Mouse (Mus musculus): ENCODE results near the gene Coro1c. TPM values are rescaled to one million over a fixed set of nuclear protein-coding genes. Genes with fewer than 3 reads are reported as not detected.

Coro1c gene
- polyA plus RNA-seq, 1 experiment from 2014 or later: 176 TPM

GRCm38 (mm10) chr5:113845627-113846026 lies 62.9 kb downstream of the Coro1c start:
- WGBS: 87% methylated on average over 8 of the region's 8 CpGs
- H3K9ac ChIP-seq: no peak overlapping the region

DNA sequence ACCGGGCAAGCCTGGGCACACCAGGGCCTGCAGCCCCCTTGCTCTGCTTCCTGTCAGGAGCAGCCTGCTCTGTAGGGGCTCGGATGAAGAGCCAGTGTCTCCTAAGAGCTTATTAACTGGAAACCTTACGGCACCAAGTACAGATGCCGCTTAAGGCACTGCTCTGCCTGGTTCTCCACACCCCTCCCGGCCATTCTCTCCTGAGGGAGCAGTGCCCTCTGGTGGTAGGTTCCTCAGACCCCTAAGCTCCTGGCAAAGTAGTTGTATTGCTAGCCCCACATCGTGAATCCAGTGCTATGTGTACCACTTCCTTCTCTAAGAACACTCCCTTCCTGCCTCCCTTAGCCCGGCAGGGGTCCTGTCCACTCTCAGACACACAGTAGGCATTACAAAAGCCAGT lies 63.8 kb downstream of the Coro1c start:
- H3K4me1 ChIP-seq (replicated peaks): no peaks in the 10 kb centered on the region
- no peaks in the 10 kb centered on the region for H3K9me3 ChIP-seq
- 63% methylated on average over 7 of the region's 7 CpGs for WGBS
- peaks cover 90% of the 10 kb centered on the region for H3K36me3 ChIP-seq
- no peak overlapping the region for H3K4me2 ChIP-seq
- no peak overlapping the region for H3K4me3 ChIP-seq
- no peak overlapping the region for H3K9ac ChIP-seq
- H3K27ac ChIP-seq: peak overlapping the region; percentile 12; the same call in 1 of the 2 replicates
- no peaks in the 10 kb centered on the region for H3K27me3 ChIP-seq
- ATAC-seq (ENCODE audit: low FRiP score): no peak

More at GRCm38 (mm10) chr5:113845627-113846026, 62.9 kb downstream of the Coro1c start:
- no peak overlapping the region for H3K27ac ChIP-seq
- H3K9me3 ChIP-seq: no peaks in the 10 kb centered on the region
- H3K4me2 ChIP-seq: no peak overlapping the region
- peaks cover 95% of the 10 kb centered on the region for H3K36me3 ChIP-seq
- H3K4me3 ChIP-seq: no peak overlapping the region
- H3K4me1 ChIP-seq (replicated peaks): peaks cover under 1% of the 10 kb centered on the region; the same call in 1 of the 2 replicates
- no peaks in the 10 kb centered on the region for H3K27me3 ChIP-seq
- ATAC-seq (ENCODE audit: low FRiP score): no peak

GRCm38 (mm10) chr5:113844106-113844505 lies 64.5 kb downstream of the Coro1c start:
- Histone ChIP-seq H3K36me3 (peaks cover 86% of the 10 kb centered on the region), H3K27ac (no peak overlapping the region), H3K4me3 (no peak overlapping the region), H3K27me3 (no peaks in the 10 kb centered on the region), H3K4me2 (no peak overlapping the region), H3K4me1 (replicated peaks) (no peaks in the 10 kb centered on the region), H3K9ac (no peak overlapping the region), H3K9me3 (no peaks in the 10 kb centered on the region)
- no peak for ATAC-seq (ENCODE audit: low FRiP score)
- 86% methylated on average over 15 of the region's 15 CpGs for WGBS

DNA sequence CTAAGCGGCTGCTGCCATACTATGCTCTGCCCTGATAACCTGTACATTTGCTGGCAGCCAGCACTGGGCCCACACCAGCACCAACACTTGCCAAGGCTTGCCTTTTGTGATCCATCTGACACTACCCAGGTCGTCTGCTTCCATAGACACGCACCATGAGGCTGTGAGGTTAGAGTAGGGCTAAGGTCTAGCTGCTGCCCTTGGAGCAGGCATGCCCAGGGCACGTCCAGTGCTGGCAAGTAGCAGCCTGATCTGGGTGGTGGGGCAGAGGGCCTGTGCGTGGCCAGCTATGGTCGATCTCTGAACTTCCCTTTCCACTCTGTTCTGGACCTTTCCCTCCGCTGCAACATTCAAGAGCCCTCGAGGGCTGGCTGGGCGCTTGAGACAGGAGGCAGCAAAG lies 65.7 kb downstream of the Coro1c start:
- WGBS: 96% methylated on average over 9 of the region's 9 CpGs
- Histone ChIP-seq H3K9me3 (no peaks in the 10 kb centered on the region), H3K36me3 (peaks cover 76% of the 10 kb centered on the region), H3K9ac (no peak overlapping the region), H3K4me1 (replicated peaks) (no peaks in the 10 kb centered on the region), H3K27me3 (no peaks in the 10 kb centered on the region), H3K4me2 (no peak overlapping the region), H3K27ac (no peak overlapping the region), H3K4me3 (no peak overlapping the region)
- no peak for ATAC-seq (ENCODE audit: low FRiP score)

DNA sequence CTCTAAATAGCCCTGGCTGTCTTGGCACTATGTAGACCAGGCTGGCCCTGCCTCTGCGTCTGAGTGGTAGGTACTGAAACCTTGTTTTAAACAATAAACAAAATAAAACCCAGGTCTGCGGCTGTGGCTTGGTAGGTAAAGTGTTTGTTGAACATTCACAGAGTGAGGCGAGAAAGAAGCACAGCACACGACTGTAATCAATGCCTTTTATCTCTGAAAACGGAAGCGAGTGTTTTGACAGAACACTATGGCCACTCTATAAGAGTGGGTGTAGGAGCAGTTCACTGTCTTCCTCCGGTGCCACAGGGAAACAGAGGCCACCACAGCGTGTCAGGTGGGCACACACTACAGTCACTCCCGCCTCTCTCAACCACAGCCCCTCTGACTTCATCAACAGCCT lies 66.3 kb downstream of the Coro1c start:
- Histone ChIP-seq H3K4me2 (no peak overlapping the region), H3K27me3 (no peaks in the 10 kb centered on the region), H3K9me3 (no peaks in the 10 kb centered on the region), H3K4me3 (no peak overlapping the region), H3K4me1 (replicated peaks) (no peaks in the 10 kb centered on the region), H3K9ac (no peak overlapping the region), H3K27ac (no peak overlapping the region), H3K36me3 (peaks cover 69% of the 10 kb centered on the region)
- no peak for ATAC-seq (ENCODE audit: low FRiP score)
- 91% methylated on average over 9 of the region's 9 CpGs for WGBS

DNA sequence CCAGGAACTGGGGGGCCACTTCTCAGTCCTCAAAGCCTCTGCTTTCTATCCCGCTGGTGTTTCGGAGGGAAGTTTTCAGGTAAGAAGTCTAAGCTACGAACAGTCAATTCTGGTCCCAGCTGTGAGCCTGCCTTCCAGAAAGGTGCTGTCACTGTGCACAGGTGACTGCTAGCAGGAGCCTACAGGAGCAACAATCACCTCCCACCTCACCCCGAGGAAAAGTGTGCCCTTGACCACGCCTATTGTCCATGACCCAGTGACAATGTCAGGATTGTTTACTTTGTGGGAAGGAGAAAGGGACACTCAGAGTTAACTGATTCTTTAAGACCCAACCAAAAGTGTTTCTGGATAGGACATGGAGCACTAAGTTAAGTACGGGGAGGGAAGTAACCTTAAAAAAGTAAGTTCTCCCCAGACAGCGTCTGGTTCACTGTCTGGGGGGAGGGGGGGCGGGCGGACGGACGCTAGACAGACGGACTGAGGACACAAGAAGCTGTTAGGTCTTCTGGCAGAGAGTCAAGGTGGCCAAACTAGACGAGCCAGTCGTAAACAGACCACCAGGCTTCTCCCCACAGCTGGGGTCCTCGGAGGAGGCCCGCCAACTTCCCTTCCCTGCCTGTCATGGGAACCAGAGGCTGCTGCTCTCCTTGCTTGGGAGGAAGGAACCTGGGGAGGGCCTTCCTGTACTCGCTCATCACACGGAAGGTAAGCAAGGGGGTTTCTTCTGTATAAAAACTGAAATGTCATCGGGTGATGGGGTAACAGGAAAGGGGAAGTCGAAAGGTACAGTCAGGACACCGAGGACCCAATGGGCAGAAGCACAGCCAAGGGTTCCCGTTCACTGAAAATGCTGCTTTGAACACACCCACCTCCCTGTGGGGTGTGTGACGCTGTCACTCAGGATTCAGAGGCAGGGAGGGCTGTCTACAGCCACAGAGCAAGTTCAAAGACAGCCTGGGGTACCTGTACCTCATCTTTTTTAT lies 67.0 kb downstream of the Coro1c start:
- ATAC-seq (ENCODE audit: low FRiP score): no peak
- H3K36me3 ChIP-seq: peaks cover 62% of the 10 kb centered on the region

GRCm38 (mm10) chr5:113840443-113840842 lies 68.1 kb downstream of the Coro1c start:
- H3K4me1 ChIP-seq (replicated peaks): no peaks in the 10 kb centered on the region
- no peaks in the 10 kb centered on the region for H3K27me3 ChIP-seq
- no peak overlapping the region for H3K4me3 ChIP-seq
- no peak for ATAC-seq (ENCODE audit: low FRiP score)
- H3K36me3 ChIP-seq: peaks cover 51% of the 10 kb centered on the region
- no peaks in the 10 kb centered on the region for H3K9me3 ChIP-seq
- H3K9ac ChIP-seq: no peak overlapping the region
- WGBS: 96% methylated on average over 4 of the region's 4 CpGs
- H3K4me2 ChIP-seq: no peak overlapping the region
- no peak overlapping the region for H3K27ac ChIP-seq

More for the DNA sequence above, 67.0 kb downstream of the Coro1c start:
- 90% methylated on average over 23 of the region's 23 CpGs for WGBS
- Histone ChIP-seq H3K4me3 (no peak overlapping the region), H3K9me3 (no peaks in the 10 kb centered on the region), H3K27ac (no peak overlapping the region), H3K4me2 (no peak overlapping the region), H3K27me3 (no peaks in the 10 kb centered on the region), H3K9ac (no peak overlapping the region), H3K4me1 (replicated peaks) (no peaks in the 10 kb centered on the region)

DNA sequence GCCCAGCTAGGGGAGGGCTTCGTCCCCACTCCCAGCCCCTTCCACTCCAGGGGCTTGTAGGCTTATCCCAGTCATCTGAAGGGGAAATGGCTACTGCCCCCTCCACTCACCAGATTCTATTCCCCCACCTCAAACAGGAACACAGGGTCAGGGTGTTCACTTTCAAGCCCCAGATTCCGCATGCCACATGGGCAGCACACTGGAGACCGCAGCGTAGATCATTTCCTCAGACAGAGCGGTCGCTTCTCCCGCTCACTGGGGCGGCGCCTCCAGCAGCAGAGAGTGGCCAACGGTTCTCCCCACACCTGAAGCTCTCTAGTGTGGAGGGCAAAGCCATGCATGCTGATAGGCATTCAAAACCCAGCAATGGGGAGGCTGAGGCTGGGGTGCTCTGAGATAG lies 71.6 kb downstream of the Coro1c start:
- no peak overlapping the region for H3K4me3 ChIP-seq
- WGBS: 84% methylated on average over 10 of the region's 10 CpGs
- H3K36me3 ChIP-seq: peaks cover 18% of the 10 kb centered on the region
- H3K27ac ChIP-seq: no peak overlapping the region
- H3K27me3 ChIP-seq: no peaks in the 10 kb centered on the region
- no peak for ATAC-seq (ENCODE audit: low FRiP score)
- H3K9ac ChIP-seq: no peak overlapping the region
- no peak overlapping the region for H3K4me2 ChIP-seq
- H3K4me1 ChIP-seq (replicated peaks): 0 out of 2 replicates have a peak, but pooled peaks cover 7% of the 10 kb centered on the region
- no peaks in the 10 kb centered on the region for H3K9me3 ChIP-seq

DNA sequence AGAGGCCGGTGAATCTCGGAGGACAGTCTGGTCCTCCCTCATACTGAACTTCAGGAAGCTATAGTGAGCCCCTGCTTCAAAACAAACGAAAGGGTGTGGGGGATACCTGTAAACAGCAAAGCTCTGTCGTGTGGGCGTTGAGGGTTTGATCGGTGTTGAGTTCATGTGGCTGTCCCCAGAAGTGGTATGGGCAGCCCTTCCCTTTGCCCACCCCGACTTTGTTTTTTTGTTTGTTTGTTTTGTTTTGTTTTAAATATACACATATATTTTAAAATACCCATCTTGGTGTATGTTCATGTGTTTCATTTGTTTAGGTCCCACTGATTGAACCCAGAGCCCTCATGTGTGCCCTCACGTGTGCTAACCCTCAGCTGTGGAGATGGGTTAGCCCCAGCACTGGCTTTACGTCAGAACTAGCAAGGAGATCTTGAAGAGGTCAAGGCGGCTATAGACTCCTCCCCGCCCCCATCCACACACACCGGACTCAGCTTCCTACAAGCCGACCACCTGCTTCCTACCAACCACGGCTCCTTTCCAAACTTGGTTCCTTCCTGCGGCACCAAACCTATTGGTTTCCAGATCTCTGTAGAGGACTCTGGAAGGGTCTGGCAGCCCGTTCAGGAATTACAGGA lies 75.1 kb downstream of the Coro1c start:
- no peaks in the 10 kb centered on the region; the same call in 1 of the 2 replicates for H3K36me3 ChIP-seq
- no peak overlapping the region for H3K4me2 ChIP-seq
- H3K9me3 ChIP-seq: no peaks in the 10 kb centered on the region
- no peaks in the 10 kb centered on the region for H3K27me3 ChIP-seq
- no peak overlapping the region for H3K9ac ChIP-seq
- H3K4me1 ChIP-seq (replicated peaks): 0 out of 2 replicates have a peak, but pooled peaks cover 7% of the 10 kb centered on the region
- ATAC-seq (ENCODE audit: low FRiP score): no peak
- H3K27ac ChIP-seq: no peak overlapping the region
- no peak overlapping the region for H3K4me3 ChIP-seq
- 74% methylated on average over 16 of the region's 16 CpGs for WGBS

DNA sequence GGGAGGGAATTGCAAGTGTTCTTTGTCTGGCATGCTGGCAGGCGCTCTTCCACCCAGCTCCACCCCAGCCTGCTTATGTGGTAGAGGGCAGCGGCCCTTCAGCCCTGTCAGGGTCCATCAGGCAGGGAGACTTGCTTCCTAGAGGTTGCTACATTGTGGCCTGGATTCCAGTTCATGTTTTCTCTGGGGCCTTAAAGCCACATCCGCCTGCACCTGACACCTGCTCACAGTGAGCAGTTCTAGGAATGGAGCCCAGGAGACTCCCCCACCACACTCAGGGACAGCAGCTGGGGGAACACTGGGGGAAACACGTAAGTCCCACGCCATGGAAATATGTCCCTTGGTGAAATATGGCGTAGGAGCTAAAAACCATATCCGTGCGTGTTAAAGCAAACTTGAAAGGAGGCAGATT lies 76.1 kb downstream of the Coro1c start, which contains the start of gene Selplg:
Gene Selplg (minus strand): TSS at position 155 of the 412 bp plus-strand sequence.
- no peaks in the 10 kb centered on the region for H3K27me3 ChIP-seq
- WGBS: 40% methylated on average over 8 of the region's 8 CpGs
- H3K27ac ChIP-seq: 0 out of 2 replicates have a peak within 1 kb of the TSS, but pooled peaks have one; percentile 23
- no peak for ATAC-seq (ENCODE audit: low FRiP score)
- H3K36me3 ChIP-seq: no peaks in the 10 kb centered on the region
- peak within 1 kb of the TSS; percentile 35 for H3K9ac ChIP-seq
- H3K4me2 ChIP-seq: no peak within 1 kb of the TSS
- no peaks in the 10 kb centered on the region for H3K9me3 ChIP-seq
- no peak within 1 kb of the TSS for H3K4me3 ChIP-seq
- 0 out of 2 replicates have a peak, but pooled peaks cover 7% of the 10 kb centered on the region for H3K4me1 ChIP-seq (replicated peaks)

DNA sequence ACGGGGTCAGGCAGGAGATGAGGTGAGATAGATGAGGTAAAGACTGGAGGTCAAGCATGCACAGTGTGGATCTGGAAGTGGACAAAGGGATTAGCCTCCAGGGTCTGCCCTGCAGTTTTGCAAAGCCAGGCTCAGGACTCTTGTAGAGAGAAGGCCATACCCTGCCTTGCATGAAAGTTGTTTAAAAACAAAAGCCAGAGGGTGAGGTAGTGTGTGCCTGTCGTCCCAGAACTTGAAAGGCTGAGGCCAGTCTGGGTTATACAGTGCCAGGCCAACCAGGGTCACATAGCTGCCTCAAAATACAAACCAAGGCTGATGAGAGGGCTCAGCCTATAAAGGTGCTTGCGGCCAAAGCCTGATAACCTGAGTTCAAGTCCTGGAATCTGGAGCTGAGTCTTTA lies 76.8 kb downstream of the Coro1c start:
- Histone ChIP-seq H3K27me3 (no peaks in the 10 kb centered on the region), H3K4me3 (no peak overlapping the region), H3K36me3 (no peaks in the 10 kb centered on the region), H3K27ac (no peak overlapping the region), H3K4me1 (replicated peaks) (0 out of 2 replicates have a peak, but pooled peaks cover 7% of the 10 kb centered on the region), H3K9ac (no peak overlapping the region), H3K9me3 (no peaks in the 10 kb centered on the region), H3K4me2 (no peak overlapping the region)
- ATAC-seq (ENCODE audit: low FRiP score): no peak
- 69% methylated on average over 3 of the region's 3 CpGs for WGBS

GRCm38 (mm10) chr5:113830796-113831195 lies 77.8 kb downstream of the Coro1c start:
- no peak overlapping the region for H3K4me3 ChIP-seq
- H3K36me3 ChIP-seq: no peaks in the 10 kb centered on the region
- no peak for ATAC-seq (ENCODE audit: low FRiP score)
- no peaks in the 10 kb centered on the region for H3K9me3 ChIP-seq
- no peak overlapping the region for H3K4me2 ChIP-seq
- no peak overlapping the region for H3K27ac ChIP-seq
- WGBS: 91% methylated on average over 5 of the region's 5 CpGs
- no peaks in the 10 kb centered on the region for H3K27me3 ChIP-seq
- no peak overlapping the region for H3K9ac ChIP-seq
- H3K4me1 ChIP-seq (replicated peaks): 0 out of 2 replicates have a peak, but pooled peaks cover 7% of the 10 kb centered on the region

Measured in hindbrain, embryonic 13.5 days (tissue).